Mouse (Mus musculus): ENCODE results near the gene Agbl5.
"Not testable (repeated sequence)": the region's sequence is repeated elsewhere in the genome, so short reads cannot be mapped to it uniquely, and the experiment has no call there.

The Agbl5 gene

GRCm38 (mm10) chr5:30888337-30889087 is at the start of gene Agbl5:
TSS of gene Agbl5 (plus strand) at chr5:30888694.
- DNase-seq (ENCODE audit: low read depth, low spot score): peak; percentile 91

GRCm38 (mm10) chr5:30839731-30840130 is 48.8 kb upstream of the Agbl5 start:
- no peak for DNase-seq (ENCODE audit: low read depth, low spot score)

- DNase-seq (ENCODE audit: low read depth, low spot score): no peak
These were observed 46.6 kb upstream of the Agbl5 start for GRCm38 (mm10) chr5:30841896-30842295.

GRCm38 (mm10) chr5:30849891-30850555 is 38.5 kb upstream of the Agbl5 start:
- DNase-seq (ENCODE audit: low read depth, low spot score): no peak

GRCm38 (mm10) chr5:30850556-30850925 is 38.0 kb upstream of the Agbl5 start:
- DNase-seq (ENCODE audit: low read depth, low spot score): no peak

GRCm38 (mm10) chr5:30853522-30853921 is 35.0 kb upstream of the Agbl5 start:
- DNase-seq (ENCODE audit: low read depth, low spot score): no peak

- no peak for DNase-seq (ENCODE audit: low read depth, low spot score)
These were observed 32.8 kb upstream of the Agbl5 start for GRCm38 (mm10) chr5:30855674-30856073.

- no peak for DNase-seq (ENCODE audit: low read depth, low spot score)
These were observed 32.4 kb upstream of the Agbl5 start for GRCm38 (mm10) chr5:30856124-30856523.

GRCm38 (mm10) chr5:30863852-30864251 is 24.6 kb upstream of the Agbl5 start:
- DNase-seq (ENCODE audit: low read depth, low spot score): no peak

GRCm38 (mm10) chr5:30864322-30864721 is 24.2 kb upstream of the Agbl5 start:
- no peak for DNase-seq (ENCODE audit: low read depth, low spot score)

- DNase-seq (ENCODE audit: low read depth, low spot score): no peak
These were observed 21.6 kb upstream of the Agbl5 start for GRCm38 (mm10) chr5:30866871-30867270.

GRCm38 (mm10) chr5:30867712-30868111 is 20.8 kb upstream of the Agbl5 start, which contains the start of gene Tmem214:
TSS of gene Tmem214 (plus strand) at chr5:30868012.
- no peak for DNase-seq (ENCODE audit: low read depth, low spot score)

GRCm38 (mm10) chr5:30868981-30869380 is 19.5 kb upstream of the Agbl5 start:
- no peak for DNase-seq (ENCODE audit: low read depth, low spot score)

GRCm38 (mm10) chr5:30869405-30870130 is 18.9 kb upstream of the Agbl5 start:
- peak; percentile 52 for DNase-seq (ENCODE audit: low read depth, low spot score)

- no peak for DNase-seq (ENCODE audit: low read depth, low spot score)
These were observed 18.4 kb upstream of the Agbl5 start for GRCm38 (mm10) chr5:30870131-30870406.

GRCm38 (mm10) chr5:30872574-30872973 is 15.9 kb upstream of the Agbl5 start:
- no peak for DNase-seq (ENCODE audit: low read depth, low spot score)

GRCm38 (mm10) chr5:30874365-30874764 is 14.1 kb upstream of the Agbl5 start:
- no peak for DNase-seq (ENCODE audit: low read depth, low spot score)

GRCm38 (mm10) chr5:30878616-30879015 is 9.9 kb upstream of the Agbl5 start:
- DNase-seq (ENCODE audit: low read depth, low spot score): peak; percentile 59

- no peak for DNase-seq (ENCODE audit: low read depth, low spot score)
These were observed 9.0 kb upstream of the Agbl5 start for GRCm38 (mm10) chr5:30879347-30879943.

- not testable (repeated sequence) for DNase-seq (ENCODE audit: low read depth, low spot score)
These were observed 6.7 kb upstream of the Agbl5 start for GRCm38 (mm10) chr5:30881839-30882238.

GRCm38 (mm10) chr5:30886209-30886608 is 2.3 kb upstream of the Agbl5 start:
- DNase-seq (ENCODE audit: low read depth, low spot score): no peak

- no peak for DNase-seq (ENCODE audit: low read depth, low spot score)
These were observed 1.8 kb upstream of the Agbl5 start for GRCm38 (mm10) chr5:30886731-30887130.
